Mouse (Mus musculus): ENCODE data around the gene Acaa1a.
"Not testable (repeated sequence)": the region's sequence is repeated elsewhere in the genome, so short reads cannot be mapped to it uniquely, and the experiment has no call there.

Acaa1a gene

DNA sequence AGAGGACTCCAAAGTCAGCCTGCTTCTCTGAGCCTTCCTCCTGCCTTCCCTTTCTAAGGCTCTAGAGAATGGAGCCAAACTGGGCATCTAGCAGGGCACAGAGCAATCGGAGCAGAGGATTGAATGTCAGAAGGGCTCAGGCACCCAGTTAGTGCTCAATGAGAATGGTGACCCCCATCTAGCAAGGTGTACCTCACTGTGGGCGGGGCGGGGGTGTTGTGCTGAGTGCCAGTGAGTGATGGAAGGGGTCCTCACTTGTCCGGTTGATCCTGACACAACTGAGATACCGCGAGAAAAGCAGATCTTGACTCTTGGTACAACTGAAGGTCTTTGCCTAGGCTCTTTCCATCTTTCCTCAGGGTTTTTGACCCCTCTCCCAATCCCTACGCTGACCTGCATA is 370 bp upstream of the Acaa1a start:
- no peak for DNase-seq (ENCODE audit: low read depth, low spot score)

DNA sequence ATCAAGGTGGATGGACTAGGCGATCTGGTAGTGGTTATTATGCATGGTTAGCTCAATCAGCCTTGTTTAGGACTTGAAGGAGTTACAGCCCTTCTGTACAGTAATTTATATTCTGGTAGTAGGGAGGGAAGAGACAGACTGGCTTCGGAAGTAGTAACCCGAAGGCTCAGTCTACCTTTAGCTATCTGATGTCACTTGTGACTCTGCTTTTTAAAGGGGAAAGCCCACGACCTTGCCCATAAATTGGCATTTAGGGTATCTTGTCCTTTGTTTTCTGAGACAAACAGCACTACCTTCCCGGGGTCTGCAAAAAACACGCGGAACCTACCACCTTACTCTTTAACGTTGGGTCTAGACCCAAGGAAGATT is 720 bp downstream of the Acaa1a start:
- no peak for DNase-seq (ENCODE audit: low read depth, low spot score)

DNA sequence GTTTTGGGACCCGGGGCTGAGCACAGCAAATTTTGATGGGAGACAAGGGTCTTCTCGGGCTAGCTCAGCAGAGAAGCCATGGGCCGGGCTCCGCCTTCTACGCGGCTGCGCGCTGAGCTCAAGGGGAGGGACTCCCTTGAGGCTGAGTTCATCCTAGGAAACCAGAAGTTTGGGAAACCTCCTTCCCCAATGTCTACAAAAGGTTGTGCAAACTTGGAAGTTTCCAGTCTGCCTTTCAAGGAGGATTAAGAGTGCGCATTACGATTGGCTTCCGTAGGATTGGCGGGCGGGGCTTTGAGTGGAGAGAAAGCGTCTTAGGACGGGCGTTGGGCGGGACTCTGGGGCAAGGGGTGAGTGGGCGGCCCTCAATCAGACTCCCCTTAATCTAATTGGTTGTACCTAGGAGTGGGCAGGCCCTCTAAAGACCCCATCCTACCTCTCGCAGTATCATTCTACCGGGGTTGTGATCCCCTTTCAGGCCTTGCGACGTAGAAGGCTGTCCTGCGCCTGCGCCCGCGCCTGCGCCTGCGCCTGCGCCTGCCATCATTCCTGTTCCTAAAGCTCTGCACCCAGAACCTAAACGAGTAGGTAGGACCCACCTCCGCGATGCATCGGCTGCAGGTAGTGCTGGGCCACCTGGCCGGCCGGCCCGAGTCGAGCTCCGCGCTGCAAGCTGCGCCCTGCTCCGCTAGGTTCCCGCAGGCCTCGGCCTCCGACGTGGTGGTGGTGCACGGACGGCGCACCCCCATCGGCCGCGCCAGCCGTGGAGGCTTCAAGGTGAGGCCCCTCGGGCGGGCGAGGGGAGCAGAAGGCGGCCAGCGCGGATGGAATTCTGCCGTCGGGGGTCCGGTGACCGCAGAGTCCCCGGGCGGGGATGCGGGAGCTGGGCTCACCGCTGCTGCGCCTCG is 1.7 kb downstream of the Acaa1a start, which contains the start of gene Myd88:
Myd88 (minus strand) TSS at position 503 of the 908 bp plus-strand sequence.
- DNase-seq (ENCODE audit: low read depth, low spot score), result peak; percentile 99

DNA sequence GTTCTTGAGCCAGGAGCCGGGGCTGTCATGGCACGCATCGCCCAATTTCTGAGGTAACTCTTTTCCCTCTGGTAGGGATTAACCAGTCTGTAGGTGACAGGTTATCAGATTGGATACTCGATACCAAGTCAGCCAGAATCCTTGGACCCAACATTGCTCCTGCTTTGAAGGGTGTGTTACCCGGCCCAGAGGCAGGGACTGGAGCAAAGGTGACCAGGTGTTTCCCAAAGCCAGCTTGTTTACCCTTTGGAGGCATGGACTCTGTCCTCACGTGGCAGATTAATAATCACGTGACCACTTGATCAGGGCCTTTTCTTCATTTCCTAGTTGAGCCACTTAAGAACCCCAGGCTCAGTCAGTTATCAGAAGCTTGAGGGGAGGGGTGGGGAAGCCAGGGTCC is 3.3 kb downstream of the Acaa1a start:
- no peak for DNase-seq (ENCODE audit: low read depth, low spot score)

DNA sequence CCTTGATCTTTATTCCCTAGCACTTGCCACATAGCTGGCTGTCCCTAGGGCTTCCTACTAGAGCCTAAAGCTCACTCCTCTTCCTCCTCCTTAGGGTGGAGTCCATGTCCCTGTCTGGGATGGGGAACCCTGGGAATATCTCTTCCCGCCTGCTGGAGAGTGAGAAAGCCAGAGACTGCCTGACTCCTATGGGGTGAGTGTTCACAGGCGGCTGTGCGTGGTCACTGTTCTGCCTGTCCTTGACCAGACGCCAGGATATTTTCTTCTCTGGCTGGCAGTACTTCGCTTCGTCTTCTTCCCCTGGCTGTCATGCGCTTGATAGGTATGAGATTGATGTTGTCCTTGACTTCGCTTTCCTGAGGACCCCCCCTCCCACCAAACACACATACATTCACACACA is 6.9 kb downstream of the Acaa1a start:
- no peak for DNase-seq (ENCODE audit: low read depth, low spot score)

DNA sequence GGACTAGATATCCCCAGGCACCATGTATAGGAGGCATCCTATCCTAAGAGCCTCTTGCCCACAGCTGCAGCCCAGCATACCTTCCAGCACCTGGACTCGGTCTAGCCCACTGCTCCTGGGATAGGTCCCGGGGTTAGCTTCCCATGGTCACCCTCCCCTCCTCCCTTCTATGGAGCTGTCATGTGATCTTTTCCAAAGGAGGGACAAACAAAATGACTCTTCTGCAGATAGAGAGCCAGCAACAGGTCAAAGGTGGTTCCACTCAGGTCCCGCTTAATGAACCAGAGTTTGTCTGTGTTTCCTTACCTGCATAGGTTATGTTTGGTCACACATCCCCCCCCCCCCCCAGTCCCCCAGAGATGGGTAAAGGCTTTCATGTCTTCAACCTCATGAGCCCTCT is 11.1 kb downstream of the Acaa1a start:
- no peak for DNase-seq (ENCODE audit: low read depth, low spot score)

DNA sequence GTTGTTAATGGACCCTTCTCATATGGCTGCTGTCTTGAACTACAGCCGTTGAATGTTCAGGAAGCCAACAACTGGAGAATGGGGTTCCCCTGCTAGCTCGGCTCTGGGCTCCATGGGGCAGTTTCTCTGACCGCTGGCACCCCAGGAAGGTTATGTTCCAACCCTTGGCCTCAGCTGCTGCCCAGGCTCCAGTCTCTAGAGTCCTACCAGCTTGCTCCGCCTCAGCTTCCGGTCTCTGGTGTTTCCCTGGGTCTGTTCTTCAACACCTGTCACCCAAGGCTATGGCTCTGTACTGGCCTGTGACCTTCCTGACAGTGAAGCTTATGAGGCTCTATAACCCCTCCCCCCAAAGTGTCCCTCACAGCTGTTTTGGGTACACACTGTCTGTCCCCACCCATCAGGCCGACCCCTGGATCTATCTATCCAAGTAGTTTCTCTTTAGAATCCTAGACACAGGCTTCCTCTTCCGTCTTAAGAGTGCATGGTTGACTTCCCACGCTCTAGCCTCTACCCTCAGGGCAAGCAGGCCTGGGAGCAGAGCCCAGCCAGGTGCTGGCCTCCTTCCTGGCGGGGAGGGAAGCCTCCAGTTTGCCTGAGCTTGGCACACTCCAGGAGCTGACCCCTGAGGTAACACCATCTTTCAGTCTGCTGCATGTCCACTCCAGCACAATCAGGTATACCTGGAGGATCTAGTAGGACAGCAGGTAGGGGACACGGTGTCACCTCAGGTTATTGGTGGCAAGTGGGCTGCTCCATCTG is 11.7 kb downstream of the Acaa1a start:
- no peak for DNase-seq (ENCODE audit: low read depth, low spot score)

DNA sequence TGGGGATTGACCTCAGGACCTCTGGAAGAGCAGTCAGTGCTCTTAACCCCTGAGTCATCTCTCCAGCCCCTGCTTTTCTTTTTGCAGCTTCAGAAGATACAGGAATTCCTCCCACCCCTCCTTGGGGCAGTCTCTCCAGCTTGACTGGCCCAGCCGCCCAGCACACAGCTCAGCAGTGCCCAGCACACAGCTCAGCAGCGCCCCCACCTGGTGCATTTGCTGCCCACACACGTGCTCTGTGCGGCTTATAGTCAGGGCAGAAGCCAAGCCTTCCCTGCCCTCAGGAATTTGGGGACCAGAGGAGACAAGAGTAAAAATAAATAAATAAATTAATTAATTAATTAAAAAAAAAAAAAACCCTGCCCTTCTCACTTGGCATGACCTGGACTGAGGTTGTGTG is 12.6 kb downstream of the Acaa1a start:
- DNase-seq (ENCODE audit: low read depth, low spot score), result peak; percentile 82

DNA sequence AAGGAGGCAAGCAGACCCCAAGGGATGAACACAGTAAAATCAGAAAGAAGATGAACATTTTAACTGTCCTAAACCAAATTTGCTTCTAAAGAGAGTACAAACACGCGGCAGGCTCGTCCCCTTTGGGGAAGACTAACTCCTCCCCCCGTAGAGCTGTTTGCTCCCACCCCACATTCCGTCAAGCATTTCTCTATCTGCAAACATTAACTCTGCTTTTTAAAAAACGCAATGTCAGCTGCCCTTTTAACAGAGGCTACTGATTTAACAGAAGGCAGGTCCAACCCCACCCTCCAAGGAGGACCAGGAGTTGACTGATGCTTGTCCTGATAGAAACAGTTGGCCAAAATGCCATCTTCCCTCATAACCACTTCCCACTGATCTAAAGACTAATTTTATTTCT is 14.4 kb downstream of the Acaa1a start:
- DNase-seq (ENCODE audit: low read depth, low spot score), result no peak

DNA sequence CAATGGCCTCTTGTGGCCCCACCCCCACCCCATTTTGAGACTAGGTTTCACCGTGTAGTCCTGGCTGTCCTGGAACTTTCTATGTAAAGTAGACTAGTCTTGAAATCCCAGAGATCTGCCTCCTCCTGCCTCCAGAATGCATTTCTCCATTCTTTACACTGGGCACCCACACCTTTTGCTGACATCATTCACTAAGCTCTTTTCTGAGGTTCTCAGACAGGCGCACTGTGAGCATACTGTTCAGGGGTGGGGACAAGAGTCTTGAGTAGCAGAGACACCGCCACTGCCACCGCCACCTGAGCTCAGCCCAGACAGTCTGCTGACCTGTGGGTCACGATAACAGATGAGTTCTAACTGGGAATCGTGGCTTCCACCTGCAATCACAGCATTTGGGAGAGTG is 16.5 kb downstream of the Acaa1a start:
- no peak for DNase-seq (ENCODE audit: low read depth, low spot score)

DNA sequence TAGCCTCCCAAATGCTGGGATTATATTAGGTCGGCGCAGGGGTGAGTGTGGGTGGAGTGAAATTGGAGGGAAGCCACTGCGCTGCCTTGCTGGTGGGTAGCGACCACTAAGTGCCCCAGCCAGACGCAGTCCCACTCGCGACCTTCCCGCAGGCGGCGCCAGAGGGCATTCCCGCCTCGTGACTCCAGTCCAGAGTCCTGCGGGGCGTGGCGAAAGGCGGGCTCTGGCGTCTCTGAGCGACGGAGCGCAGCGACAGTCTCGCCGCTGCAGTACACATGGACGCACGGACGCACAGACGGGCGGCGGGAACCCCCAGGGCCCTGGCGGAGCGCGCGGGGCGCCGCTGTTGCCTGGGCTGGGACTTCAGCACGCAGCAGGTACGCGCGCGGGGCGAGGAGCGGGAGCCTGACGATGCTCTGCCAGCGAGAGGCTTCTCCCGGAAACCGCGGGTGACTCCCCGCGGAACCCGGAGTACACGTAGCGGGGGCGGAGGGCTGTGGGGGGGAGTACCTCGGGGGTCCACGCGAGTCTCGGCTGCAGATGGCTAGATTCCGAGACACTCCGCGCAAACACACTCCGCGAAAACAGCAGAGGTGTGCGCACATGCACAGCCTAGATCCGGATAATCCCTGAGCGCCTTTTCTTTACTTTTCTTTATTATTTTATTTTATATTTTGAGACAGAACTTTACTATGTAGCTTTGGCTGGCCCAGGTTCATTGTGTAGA is 18.0 kb downstream of the Acaa1a start, which contains the start of gene Xylb:
Xylb (plus strand) TSS at position 51 of the 727 bp plus-strand sequence.
- peak; percentile 95 for DNase-seq (ENCODE audit: low read depth, low spot score)

DNA sequence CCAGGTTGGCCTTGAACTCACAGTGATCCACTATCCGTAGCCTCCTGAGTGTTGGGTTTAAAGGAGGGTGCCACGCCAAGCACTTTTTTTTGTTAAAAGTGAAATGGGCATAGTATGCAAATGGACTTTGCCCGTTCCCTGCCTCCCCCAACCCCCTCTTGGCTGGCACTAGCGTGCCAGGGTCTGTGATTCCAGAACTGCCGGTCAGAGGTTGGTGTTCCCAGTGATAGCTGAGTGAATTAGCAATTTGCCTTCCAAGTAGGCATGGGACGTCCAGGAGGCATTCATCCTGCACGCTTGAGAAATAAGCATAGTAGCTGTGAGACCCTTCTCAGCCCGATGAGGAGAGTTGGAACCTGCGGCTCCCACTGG is 18.6 kb downstream of the Acaa1a start:
- DNase-seq (ENCODE audit: low read depth, low spot score), result no peak

DNA sequence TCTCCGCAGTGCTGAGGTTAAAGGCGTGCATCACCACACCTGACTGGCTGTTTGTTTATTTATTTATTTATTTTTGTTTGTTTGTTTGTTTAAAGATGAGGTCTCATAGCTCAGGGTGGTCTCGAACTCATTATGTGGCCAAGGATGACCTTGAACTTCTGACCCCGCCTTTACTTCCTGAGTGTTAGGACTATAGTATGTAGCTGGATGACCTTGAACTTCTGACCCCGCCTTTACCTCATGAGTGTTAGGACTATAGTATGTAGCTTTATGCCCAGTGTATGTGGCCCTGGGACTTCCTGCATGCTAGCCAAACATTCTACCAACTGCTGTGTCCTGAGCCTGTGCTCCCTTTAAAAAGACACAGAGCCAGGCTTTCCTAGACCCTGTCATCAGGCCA is 21.9 kb downstream of the Acaa1a start:
- peak; percentile 65 for DNase-seq (ENCODE audit: low read depth, low spot score)

DNA sequence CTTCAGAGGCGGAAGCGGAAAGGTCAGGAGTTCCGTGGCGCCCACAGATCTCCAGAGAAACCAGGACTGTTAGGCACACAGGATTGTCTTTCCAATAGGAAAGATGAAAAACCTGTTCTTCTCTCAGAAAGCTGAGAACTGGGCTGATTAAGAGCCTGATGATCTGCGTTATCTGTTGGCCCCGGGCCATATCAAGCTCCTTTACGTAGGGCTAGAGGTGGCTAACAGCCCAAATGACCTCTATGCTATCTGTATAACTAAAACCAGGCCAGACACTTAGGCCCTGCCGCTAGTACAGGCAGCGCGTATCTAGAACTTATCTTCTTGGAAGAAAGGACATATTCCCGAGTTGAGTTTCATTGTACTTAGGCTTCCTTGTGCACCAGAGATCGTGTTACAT is 23.8 kb downstream of the Acaa1a start:
- no peak for DNase-seq (ENCODE audit: low read depth, low spot score)

DNA sequence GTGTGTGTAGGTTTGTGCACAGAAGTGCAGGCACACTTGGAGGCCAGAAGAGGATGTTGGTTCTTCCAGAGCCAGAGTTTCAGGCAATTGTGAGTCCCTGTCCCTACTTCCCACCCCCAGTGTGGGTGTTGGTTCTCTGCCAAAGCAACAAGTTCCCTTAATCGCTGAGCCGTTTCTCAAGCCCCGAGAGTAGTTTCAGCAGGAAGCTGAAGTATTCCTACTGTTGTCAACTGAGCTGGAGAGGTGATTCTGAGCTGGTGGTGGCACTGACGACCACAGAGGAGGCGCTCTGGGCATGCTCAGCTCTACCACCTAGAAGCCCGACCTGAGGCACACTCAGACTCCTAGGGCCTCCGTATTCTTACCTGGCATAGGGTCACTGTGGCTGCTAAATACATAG is 25.8 kb downstream of the Acaa1a start, which contains the start of gene Slc22a14:
Slc22a14 (minus strand) TSS at position 270 of the 400 bp plus-strand sequence.
- DNase-seq (ENCODE audit: low read depth, low spot score), result no peak

DNA sequence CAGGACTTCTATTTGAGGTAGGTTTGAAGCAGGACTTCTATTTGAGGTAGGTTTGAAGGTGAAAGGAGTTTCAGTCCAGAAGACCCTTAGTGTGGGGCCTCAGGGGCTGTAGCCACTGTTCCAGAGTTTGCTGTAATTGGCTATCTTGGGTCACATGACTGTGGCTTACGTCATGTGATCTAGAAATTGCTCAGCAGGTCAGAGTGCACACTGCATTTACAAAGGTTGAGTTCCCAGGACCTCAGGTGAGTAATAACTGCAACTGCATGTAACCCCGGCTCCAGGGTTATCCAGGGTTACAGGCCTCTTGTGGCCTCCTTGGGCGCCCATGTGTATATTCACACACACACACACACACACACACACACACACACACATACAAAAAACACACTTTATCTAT is 28.9 kb downstream of the Acaa1a start:
- DNase-seq (ENCODE audit: low read depth, low spot score), result no peak

DNA sequence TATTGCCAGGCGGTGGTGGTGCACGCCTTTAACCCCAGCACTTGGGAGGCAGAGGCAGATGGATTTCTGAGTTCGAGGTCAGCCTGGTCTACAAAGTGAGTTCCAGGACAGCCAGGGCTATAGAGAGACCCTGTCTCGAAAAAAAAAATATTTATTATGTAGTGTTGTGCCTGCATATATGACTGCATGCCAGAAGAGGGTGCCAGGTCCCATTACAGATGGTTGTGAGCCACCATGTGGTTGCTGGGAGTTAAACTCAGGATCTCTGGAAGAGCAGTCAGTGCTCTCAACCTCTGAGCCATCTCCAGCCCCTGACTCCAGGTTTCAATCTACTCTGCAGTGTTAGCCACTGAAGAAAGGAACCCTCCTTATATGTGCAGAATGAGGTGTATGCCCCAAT is 31.3 kb downstream of the Acaa1a start:
- not testable (repeated sequence) for DNase-seq (ENCODE audit: low read depth, low spot score)

DNA sequence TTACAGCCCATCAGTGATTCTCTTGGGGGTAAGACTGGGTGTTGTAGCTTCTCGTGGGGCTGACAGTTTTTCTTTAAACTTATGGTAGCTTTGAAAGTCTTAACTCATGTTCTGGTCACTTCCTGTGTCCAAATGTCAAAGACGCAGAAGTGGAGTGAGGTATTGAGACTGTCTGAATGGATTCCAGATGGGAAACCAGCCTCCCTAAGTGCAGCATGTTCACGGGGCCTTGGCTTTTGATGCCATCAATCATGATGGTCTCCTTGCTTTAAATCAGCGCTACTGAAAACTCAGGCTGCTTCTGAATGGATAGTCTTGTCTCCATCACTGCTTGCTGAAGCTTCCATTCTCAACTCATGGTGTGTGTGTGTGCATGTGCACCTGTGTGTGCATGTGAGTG is 31.8 kb downstream of the Acaa1a start:
- no peak for DNase-seq (ENCODE audit: low read depth, low spot score)

DNA sequence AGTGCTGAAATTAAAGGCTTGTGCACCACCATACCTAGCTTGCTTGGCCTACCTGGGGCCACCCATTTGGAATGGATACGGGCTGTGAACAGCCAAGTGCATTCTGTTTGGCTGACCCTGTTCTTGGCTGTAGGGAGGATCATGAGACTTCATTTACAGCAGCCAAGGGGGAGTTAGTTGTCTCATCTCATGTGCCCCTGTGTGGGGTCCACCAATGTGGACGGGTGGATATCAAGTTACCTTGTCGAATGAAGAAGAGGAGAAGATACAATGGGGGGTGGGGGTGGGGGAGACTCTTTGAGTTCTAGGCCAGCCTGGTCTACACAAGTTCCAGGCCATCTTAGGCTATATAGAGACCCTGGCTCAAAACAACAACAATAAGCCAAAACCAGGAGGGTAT is 35.5 kb downstream of the Acaa1a start:
- no peak for DNase-seq (ENCODE audit: low read depth, low spot score)

DNA sequence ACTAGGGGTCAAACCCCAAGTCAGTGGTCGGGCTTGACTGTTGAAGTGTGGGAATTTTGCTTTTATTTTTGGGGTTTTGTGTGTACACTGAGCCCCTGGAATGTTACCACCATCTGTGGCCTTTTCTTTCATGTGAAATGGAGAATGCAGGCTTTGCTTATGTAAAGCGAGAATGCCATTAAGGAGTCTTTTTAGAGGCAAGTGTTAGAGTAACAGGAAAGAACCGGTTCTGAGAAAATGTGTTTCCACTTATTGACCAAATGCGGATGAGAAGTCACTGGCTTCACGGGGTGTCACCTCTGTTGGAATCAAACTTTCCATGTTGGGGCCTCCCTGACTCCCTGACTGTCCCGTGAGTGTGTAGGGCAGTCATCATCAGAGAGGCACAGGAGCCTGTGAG is 36.1 kb downstream of the Acaa1a start:
- DNase-seq (ENCODE audit: low read depth, low spot score), result peak; percentile 44

DNA sequence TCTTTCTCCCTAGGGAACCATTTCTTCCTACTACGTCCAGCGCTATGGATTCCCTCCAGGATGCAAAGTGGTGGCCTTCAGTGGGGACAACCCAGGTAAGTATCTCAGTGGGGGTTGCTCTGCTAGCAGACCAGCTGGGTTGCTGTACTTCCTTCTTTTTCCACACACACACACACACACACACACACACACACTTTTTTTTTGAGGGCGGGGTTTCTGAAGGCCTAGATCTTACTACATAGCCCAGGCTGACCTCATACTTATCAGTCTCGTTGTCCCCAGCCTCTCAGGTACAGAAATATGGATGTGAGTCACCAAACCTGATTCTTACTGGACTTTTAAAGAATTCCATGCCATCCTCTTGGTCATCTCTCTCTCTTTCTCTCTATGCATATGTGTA is 38.8 kb downstream of the Acaa1a start:
- no peak for DNase-seq (ENCODE audit: low read depth, low spot score)

DNA sequence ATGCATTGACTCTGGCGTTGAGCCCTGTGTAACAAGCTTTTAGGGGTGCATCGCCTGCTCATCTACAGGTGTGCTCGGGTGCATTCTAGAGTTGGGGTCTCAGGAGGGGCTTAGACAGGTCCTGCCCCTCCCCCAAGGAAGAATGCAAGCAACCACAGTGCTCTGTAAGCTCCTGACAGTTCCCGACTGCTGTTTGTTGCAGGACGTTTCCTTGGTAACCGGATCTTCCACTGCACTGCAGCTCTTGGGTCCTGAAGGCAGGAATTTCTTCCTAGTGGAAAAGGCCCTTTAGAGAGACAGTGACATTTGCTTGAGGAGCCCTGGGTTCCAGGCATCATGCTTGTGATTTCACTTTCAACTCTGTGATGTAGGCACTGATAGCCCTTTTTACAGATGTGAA is 43.1 kb downstream of the Acaa1a start:
- DNase-seq (ENCODE audit: low read depth, low spot score), result no peak
